Mouse (Mus musculus) lung, adult 18-20 months (tissue): ENCODE results near the gene Alpk1.

Experiments
- DNase-seq, 2 experiments: peaks; one replicate each; pipeline ENCODE4 v3.0.0; 2022; ENCODE audit warnings: mixed read lengths in 2 of 2

The Alpk1 gene

DNA sequence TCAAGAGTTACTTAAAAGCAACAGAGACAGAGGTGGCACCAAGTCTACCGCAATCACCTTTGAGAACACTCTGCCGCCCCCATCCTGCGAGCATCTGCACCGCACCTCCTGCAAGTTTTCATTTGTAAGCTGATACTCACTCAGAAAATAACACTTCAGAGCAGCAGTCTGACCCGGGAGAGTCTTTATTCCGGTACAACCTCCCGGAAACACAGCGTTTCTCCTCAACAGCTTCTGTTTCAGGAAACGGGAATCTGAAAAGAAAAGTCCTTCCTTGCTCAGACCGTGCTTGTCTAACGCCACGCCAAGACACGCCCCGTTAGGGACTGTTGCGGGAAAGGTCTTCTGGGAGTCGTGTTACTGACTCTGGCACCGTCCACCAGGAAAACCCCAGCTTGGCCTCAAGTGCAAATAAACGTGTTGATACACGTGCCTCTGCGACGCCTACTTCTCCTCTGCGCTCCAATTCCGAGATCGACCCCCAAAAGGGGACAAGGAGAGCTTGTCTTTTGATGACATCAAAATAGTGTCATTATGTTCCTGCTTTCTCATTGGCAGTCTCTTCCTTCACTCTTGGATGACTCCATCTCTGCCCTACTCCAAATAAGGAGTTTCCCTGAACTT, at the start of gene Alpk1:
TSS of gene Alpk1 (minus strand) at position 507 of the 624 bp plus-strand sequence.
- DNase-seq = peak; percentile 84 to 86

DNA sequence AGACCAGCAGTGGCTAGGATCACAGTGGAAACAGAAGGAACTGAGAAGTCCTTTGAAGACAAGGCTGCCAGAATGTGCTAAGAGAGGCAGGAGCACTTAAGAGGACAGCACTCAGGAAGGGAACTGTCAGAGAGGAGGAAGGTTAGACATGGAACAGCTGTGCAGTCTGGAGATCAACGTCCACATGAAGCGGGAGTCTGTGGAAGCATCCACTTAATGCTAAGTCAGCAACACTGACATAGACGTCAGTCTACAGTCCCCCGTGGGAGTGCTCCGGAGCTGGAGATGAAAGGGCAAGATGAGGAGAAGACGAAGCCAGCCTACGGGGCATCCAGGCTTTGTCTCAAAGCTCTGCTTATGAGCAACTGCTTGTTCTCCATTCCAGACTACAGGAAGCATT, 46.8 kb upstream of the Alpk1 start:
- peak in 1 of 2 experiments; percentile 7 for DNase-seq

DNA sequence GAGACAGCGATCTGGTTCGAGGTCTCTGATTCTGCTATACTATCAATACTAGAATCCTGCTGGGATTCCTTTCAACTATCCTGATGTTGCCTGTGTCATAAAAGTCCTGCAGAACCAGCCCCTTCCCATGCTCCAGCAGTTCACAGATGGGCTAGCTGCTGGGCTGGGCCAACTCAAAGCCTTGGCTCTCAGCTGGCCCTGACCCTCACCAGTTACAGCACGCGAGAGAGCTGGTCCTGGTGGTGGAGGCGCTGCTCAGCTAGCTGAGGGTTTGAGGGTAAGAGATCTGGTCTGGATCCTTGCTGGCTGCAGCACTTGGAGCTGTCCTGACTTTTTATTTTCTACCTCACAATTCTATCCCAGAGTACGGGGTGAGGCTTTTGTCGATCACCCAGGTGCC, 46.2 kb upstream of the Alpk1 start:
- no peak for DNase-seq

DNA sequence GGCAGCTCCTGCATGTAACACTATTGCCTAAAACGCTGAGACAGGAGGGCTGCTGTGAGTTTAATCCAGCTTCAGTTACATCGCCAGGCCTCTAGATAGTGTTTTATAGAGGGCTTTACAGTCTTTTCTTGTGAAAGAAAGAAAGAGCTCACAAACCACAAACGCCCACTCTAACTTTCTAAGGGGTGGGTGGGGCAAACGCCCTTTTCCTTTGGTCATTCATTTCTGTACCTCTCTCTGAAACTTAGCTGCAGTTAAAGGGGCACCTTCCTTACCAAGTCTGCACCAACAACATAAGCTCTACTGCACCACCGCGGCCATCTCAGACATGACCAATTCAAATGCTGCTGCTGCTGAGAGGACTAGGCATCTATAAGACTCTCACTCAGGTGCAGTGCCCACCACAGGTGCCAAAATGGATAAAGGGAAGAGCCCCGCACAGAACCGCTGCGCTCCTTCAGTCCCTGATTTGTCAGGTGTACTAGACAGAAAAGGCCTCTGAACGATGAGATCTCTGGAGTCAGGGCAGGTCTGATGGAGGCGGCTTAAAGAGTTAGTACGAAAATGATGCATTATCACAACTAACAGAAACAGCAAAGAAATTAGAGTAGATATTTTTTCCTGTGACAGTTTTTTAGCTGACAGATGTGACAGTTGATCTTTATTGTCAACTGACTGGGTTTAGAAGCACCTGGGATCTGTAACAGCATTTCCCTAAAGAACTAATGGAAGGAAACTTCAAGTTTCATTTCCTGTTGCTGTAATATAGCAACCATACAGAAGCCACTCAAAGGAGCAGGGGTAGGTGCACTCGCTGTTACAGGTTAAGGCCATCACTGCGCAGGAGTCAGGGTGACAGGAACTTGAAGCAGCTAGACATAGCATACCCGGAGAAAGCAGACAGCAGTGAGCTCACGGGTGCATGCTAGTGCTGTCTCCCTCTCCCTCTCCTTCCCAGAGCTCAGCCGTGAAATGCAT, 43.8 kb upstream of the Alpk1 start:
- DNase-seq = no peak

DNA sequence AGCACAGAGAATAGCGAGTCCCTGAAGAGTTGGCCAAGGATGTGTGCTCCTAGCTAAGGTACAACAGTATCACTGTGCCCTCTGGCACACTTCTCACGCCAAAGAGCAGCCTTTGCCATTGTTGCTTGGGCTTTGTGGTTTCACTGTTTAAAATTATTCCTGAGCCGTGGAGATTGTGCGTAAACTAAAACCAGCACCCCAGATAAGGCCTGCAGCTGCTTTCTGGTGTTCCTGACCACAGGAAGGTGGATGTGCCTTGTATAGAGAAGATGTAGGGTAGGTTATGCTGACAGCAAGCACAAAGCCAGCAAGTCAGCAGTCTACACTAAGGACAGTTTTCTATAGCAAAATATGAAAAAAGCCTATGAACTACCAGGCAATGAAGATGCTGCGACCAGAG, 40.9 kb upstream of the Alpk1 start:
- DNase-seq = no peak

DNA sequence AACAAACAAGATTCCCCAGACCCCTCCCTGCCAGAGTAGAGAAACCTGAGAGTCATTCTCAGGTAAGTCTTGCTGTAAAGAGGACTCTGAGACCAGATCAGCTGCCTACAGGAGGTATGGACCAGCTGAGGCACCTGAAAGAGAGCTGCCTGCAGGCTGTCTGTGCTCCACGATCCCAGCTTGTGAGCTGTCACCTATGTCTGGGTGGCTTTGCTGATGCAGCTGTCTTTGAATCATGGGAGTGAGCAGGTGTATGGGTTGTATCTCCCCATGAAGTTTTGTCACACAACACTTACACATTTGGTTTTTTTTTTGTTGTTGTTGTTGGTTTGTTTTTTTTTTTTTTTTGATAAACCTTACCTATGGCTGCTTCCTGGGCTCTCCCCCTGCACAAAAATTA, 40.1 kb upstream of the Alpk1 start:
- no peak for DNase-seq

DNA sequence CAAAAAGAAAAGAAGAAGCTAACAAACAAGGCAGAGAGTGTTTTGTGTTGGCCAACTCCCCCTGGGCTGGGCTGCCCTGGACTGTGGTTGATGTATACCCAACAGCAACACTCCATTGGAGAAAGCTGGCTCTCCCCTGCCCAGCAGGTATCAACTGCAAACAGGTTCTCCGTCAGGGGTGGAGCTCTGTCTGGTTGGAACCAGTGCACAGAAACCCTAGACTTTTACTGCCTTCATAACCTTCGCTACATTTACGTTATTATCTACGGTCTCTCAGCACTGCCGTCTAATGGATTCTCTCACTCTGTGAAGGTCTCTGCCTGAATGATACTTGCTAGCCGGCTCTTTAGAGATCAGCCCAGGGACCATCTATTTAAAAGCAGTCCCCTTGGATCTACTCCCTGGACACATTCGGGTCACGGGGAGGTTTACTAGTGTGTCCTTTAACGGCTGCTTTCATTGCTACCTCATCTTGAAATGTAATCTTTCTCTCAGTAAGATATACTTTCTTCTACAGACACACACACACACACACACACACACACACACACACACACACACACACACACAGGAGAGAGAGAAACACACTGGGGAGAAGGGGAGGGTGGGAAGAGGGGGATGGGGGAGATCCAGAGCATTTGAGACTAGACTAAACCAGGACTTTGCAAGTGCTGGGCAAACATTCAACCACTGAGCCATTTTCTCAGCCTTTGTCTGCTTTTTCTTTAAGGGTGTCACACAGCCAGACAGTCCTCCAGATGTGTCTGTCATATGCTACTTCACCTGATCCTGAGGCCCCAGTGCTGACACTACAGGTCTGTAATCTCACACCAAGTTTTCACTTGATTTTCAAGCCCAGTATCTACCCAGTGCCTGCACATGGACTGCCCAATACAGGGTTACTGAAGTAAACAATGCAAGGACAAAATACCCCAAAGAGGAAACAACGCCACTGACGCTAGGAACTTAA, 38.7 kb upstream of the Alpk1 start:
- DNase-seq = no peak

DNA sequence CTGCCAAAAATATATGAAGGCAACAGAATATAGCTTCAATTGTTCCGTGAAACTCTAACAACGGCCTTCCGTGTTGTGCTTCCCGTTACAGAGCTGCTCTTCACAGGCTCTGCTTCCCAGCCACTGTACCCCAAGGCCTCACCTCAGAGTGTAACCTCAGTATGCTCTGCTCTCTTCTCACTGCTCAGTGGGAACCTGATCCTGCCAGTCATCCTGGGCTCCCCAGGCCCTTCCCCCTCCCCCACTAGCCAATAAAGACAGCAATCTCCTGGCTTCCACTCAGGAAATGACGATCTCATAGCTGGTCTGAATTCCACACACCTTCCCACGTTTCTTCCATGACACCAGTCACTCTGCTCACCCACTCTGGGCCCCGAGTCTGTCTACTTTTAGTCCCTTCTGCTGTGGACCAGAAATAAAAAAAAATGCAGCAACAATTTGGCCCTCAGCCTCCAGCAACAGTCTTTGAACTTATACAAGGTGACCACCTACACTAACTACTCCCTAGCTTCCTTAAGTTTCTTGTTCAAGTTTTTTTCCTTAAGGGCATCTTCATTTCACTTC, 36.9 kb upstream of the Alpk1 start:
- no peak for DNase-seq

DNA sequence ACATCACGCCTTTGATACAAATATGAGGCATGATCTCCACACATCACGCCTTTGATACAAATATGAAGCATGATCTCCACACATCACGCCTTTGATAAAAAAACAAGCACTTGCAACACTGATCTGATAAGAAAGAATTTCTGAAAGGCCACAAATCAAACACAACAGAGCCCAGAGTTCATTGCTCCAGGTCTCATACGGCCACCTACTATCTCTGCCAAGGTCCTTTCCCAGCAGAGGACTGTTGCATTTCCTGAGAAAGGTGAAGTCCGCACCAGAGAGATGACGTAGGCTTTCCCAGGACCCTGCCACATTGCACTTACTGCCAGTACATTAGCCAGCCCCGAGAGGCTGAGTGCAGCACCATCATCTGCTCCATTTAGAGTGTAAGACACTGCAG, 28.8 kb upstream of the Alpk1 start:
- no peak for DNase-seq

DNA sequence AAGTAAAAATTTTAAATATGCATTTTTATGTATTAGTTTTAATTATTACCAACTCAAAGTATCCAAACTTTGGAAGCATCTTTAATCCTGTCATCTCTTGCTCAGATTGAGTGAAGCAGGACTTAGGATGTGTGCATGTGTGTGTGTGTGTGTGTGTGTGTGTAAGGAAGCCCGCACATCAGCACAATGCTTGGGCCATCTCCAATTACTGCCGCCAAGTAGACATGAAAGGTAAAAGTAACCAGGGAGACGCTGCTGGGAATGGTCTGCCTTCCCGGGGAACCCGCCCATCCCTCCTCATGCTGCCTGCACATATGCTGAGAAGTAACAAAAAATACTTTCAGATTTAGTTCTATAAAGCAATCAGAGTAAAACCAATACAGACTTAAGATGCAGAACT, 27.5 kb upstream of the Alpk1 start:
- DNase-seq = no peak

DNA sequence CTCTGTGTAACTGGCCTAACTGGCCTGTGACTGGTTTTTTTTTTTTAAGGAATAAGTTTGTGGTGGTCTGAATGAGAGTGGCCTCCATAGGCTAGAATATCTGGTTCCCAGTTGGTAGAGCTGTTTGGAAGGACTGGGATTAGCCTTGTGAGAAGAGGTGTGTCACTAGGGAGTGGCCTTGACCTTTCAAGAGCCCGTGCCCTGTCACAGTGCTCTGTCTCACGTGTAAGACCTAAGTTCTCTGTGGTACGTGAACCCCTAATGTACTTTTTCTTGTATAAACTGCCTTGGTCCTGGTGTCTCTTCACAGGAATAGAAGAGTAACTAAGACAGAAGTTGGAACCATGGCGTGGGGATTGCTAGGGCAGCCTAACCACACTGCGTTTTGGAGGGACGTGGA, 25.7 kb upstream of the Alpk1 start:
- no peak for DNase-seq

DNA sequence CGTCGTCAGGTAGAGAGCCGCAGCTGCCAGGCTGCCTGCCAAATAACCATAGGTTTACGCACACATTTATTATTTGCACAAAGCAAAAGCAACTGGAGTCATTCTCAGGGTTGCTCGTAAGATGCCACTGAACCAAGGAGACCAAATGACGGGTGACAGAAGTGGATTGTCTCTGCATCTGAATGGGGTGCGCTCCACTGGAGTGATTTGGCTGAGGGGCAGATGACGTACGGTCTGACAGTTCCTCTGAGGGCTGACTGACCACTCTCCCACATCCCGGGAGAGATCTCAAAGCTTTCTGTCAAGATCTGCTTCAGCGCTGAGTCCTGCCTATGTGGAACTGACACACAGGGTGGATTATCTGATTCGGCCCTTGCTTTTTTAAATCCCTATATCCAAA, 24.7 kb upstream of the Alpk1 start:
- no peak for DNase-seq

DNA sequence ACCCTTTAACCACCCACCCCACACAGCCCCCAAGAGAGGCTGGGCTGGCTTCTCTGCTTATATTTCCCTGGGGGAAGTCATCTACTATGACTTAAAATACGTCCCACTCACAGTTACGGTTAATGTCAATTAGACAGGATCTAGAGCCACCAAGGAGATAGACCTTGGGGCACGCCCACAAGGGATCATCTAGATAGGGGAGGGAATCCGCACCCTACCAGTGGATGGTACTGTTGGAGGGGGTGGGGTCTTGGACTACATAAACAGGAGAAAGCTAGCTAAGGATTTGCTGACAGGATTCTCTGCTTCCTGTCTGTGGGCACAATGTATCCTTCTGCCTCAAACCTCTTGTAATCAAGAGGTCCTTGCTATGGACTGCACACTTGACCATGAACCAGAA, 24.1 kb upstream of the Alpk1 start:
- no peak for DNase-seq

DNA sequence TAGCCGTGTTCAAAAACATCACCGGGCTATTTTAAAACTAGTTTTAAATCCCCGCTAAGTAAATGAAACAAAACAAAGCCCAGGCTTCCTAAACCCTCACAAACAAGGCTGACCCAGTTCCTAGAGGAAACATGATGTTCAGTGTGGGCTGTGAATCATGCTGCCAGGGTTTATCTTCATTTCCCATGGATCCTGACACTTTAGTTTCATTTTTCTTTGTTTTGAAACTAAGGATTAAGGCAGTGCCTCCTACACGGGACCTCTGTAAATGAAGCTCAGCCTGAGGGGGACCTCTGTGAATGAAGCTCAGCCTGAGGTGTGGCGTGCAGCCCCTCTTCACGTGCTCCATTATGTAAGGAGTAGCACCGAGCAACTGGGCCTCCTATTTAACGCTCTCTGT, 22.5 kb upstream of the Alpk1 start:
- no peak for DNase-seq

DNA sequence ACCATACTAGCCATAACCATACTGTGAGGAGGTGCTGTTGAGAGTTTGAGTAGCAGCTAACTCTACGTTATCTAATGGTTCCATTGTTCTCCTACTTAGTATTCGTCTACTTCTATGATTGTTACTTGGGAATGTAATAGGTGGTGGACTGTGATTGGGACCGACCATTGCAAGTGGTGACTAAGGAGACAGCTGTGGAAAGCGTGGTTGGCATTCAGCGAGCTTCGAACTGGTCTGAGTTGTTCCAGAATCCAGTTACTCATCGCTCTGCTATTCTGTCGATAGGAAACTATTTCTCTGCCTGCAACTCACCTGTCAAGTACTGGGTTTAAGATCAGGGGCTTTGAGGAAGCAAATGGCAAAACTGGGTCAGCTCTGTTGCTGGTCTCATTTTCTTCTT, 20.8 kb upstream of the Alpk1 start:
- DNase-seq = no peak

DNA sequence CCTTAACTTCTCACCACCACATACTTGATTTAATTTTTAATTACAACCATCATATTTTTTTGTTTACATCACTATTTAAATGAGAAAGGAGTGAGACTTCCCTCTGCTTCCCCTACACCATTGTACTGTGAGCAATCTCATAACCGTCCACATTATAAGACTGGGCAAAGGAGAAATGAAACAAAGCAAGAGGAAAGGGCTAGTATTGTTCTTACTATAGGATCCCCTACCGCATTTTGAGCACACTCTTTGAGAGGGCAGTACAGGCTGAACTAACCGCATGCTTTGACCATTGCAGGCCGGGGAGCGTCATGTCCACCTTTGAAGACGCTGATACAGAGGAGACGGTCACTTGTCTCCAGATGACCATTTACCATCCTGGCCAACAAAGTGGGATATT, 15.9 kb upstream of the Alpk1 start:
- DNase-seq = no peak

DNA sequence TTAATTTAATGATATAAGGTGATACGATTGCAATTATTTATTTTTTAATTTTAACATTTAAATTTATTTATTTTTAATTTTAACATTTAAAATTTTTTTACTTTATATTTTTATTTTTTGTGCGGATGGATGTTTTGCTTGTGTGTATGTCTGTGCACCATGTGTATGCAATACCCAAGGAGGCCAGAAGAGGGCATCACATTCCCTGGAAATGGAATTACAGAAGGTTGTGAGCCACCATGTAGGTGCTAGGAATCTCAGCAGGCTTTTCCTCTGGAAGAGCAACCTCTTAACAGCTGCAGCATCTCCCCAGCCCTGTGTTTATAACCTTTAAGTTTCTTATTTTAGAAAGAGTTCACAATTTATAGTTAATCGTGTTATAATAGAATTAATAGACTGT, 15.4 kb upstream of the Alpk1 start:
- no peak for DNase-seq

DNA sequence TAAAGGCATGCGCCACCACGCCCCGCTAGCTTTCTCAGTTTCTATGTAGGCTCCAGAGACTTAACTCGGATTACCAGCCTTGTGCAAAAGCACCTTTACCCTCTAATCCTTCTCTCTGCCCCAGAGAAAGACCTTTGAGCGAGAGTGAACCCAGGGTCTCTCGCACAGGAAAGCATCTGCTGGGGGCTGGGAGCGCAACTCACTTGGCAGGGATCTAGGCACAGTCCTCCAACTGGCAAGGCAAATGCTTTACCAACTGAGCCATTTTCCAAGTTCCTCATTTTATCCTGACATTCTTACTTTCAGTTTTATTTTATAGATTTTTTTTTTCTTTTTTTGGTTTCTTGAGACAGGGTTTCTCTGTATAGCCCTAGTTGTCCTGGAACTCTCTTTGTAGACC, 12.7 kb upstream of the Alpk1 start:
- no peak for DNase-seq

DNA sequence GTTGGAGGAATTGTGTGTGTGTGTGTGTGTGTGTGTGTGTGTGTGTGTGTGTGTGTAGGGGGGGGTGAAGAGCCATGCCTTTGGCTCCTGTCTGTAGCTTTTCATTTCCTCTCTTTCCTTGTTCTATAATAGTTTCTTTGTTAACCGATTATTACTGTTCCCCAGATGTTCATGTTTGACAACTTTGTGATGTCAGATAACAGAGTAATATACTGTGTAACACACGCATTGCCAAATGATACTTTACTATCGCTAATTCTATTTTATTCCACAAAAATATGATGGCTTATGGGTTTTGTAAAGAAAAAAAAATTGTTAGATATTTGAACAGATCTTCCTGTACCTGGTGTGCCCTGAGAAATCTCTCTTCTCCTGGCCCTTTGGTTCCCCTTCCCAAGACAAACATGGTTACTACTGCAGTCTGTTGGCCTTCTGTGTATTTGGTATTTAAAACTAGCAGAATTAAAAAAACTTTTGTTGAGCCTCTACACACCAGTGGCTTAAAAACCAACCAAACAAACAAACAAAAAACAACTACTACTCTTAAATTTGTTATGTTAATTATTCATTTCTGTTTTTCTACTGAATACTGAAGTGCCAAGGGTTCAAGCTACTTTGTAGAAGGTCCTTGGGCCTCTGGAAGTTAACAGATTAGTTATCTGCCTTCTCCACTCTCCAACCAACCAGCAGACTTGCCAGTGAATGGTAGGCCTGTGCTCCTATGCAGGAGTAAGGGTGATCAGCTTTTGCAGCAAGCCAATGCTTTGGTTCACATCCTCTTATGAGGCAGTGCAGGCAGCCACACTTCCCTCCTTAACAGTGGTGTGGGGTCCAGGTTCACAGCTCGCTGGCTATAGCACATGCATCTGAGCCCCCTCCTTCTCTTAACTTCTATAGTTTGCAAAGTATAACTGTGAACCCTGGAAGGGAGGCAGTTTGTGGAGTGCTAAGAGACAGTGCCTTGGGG, 11.6 kb upstream of the Alpk1 start:
- no peak for DNase-seq

DNA sequence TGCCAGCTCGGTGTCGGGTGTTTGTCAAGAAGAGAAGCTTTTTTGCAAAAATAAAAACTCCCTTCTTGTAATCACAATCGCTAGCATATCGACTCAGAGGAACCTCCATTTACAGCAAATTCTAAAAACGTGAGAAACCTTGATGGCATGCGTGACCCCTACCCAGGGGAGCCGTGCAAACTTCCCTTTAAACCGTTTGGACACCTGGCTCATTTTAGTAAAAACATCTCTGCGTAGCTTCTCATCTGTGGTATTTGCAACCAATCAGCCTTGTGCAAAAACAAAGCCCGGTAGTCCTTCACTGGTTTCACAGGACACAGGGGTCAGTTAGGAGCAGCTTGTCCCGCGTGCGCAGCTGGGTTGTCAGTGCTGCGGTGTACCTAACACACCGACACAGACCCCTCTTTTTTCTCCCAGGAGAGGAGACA, 10.7 kb upstream of the Alpk1 start:
- no peak for DNase-seq

DNA sequence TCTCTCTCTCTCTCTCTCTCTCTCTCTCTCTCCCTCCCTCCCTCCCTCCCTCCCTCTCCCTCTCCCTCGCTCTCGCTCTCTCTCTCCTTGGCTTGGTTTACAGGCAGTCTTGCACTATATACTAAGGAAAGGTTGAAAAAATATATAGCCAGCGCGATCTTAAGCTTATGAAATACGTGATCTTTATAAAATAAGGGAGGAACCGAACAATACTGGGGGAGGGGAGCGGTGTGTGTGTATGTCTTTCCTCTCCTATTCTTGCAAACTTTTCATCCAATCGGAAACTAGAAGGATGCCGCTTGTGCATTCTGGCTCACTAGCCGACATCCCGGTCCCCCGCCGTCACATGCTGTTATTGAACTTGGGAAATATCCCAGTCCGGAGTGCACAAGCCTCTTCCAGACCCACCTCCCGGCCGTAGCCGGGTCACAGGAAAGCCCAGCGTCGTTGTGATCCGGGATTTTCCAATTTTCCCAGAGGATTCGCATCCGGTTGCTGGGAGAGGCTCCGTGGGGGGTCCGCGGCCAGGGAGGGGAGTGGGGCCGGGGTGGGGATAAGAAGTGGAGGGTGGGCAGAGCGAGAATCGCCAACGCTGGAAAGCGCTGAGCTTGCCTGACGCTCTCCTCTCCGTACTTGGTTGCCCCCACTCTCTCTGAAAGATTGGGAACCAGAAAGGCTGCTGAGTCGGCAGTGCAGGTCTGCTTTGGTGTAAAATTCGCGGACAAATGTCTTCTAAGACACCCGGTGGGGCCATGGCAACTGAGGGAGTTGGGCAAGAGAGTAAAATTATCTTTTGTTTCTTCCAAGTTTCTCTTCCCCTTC, 10.1 kb upstream of the Alpk1 start:
- DNase-seq = peak; percentile 27 to 49
